Mouse (Mus musculus) urinary bladder, postnatal 25 days (tissue): ENCODE measurements at regions not wholly inside any gene's neighbourhood (a gene's known extent, or its start where the extent isn't known, plus 50 kb on each side); places are given as distances from the start of the nearest gene placed in this dataset.
"Not testable (repeated sequence)": the region's sequence is repeated elsewhere in the genome, so short reads cannot be mapped to it uniquely, and the experiment has no call there.

Experiments
- DNase-seq: peaks from one replicate; pipeline ENCODE4 v3.0.0; 2022; ENCODE audit warnings: low spot score

GRCm38 (mm10) chr4:153827914-153828313 is 129.1 kb upstream of the A430005L14Rik start:
- no peak for DNase-seq

GRCm38 (mm10) chr4:153829766-153830165 is 127.3 kb upstream of the A430005L14Rik start:
- DNase-seq: no peak

GRCm38 (mm10) chr4:153830491-153830890 is 126.5 kb upstream of the A430005L14Rik start:
- DNase-seq: no peak

GRCm38 (mm10) chr4:153831251-153831650 is 125.8 kb upstream of the A430005L14Rik start:
- not testable (repeated sequence) for DNase-seq

GRCm38 (mm10) chr4:153832151-153832550 is 124.9 kb upstream of the A430005L14Rik start:
- no peak for DNase-seq

GRCm38 (mm10) chr4:153844766-153845165 is 112.3 kb upstream of the A430005L14Rik start:
- no peak for DNase-seq

- DNase-seq: no peak
Observed at GRCm38 (mm10) chr4:153848274-153848673, 108.8 kb upstream of the A430005L14Rik start.

- no peak for DNase-seq
Observed at GRCm38 (mm10) chr4:153850186-153850585, 106.9 kb upstream of the A430005L14Rik start.

- no peak for DNase-seq
Observed at GRCm38 (mm10) chr4:153854084-153854747, 102.8 kb upstream of the A430005L14Rik start.

GRCm38 (mm10) chr4:153854748-153855092 is 102.3 kb upstream of the A430005L14Rik start:
- DNase-seq: no peak

GRCm38 (mm10) chr4:153861420-153861819 is 95.6 kb upstream of the A430005L14Rik start:
- DNase-seq: no peak

GRCm38 (mm10) chr4:153862121-153862660 is 94.8 kb upstream of the A430005L14Rik start:
- DNase-seq: no peak

GRCm38 (mm10) chr4:153872346-153872745 is 84.7 kb upstream of the A430005L14Rik start:
- no peak for DNase-seq

GRCm38 (mm10) chr4:153875036-153875435 is 82.0 kb upstream of the A430005L14Rik start:
- DNase-seq: not testable (repeated sequence)

GRCm38 (mm10) chr4:153876954-153877642 is 79.9 kb upstream of the A430005L14Rik start:
- no peak for DNase-seq

GRCm38 (mm10) chr4:153883057-153883456 is 74.0 kb upstream of the A430005L14Rik start:
- DNase-seq: no peak

GRCm38 (mm10) chr4:153884044-153884443 is 73.0 kb upstream of the A430005L14Rik start:
- DNase-seq: no peak

- no peak for DNase-seq
Observed at GRCm38 (mm10) chr4:153885836-153886235, 71.2 kb upstream of the A430005L14Rik start.

GRCm38 (mm10) chr4:153890130-153890529 is 66.9 kb upstream of the A430005L14Rik start:
- no peak for DNase-seq

GRCm38 (mm10) chr4:153899721-153900120 is 57.3 kb upstream of the A430005L14Rik start:
- no peak for DNase-seq

- no peak for DNase-seq
Observed at GRCm38 (mm10) chr4:153905076-153905475, 52.0 kb upstream of the A430005L14Rik start.

GRCm38 (mm10) chr4:153905511-153905910 is 51.5 kb upstream of the A430005L14Rik start:
- DNase-seq: no peak
